In genomic region chr16:3743503-3744185, GRCm38 (mm10) we compare ENCODE assay signal across 8 mouse cellular contexts. TPM values are rescaled to one million over a fixed set of nuclear protein-coding genes. Genes with fewer than 3 reads are reported as not detected.
DNase-seq lines count a peak whose midpoint lies in the region; ATAC-seq and TF ChIP-seq lines count a peak whose summit lies in the region.

Gene Zfp263, plus strand, starts transcription at chr16:3744093.

- peak; percentile 85 to 86 for DNase-seq in CD8-positive naive resting alpha-beta T cell, adult 2 months (ENCODE audit: low read depth in 2 of 2, low spot score in 2 of 2)
- DNase-seq in c-Kit-positive CD71-negative TER-119-negative erythroid progenitor cells, embryonic 14.5 days (ENCODE audit: low read depth): peak; percentile 94
- DNase-seq in forebrain, embryonic 10.5 days (ENCODE audit: extremely low spot score, low spot score): peak; percentile 96
- DNase-seq in kidney, postnatal 25 days: peak; percentile 93 to 98
- peak; percentile 97 for DNase-seq in liver, embryonic 14.5 days (ENCODE audit: low read depth in 3 of 3, low spot score in 3 of 3)
- DNase-seq in telencephalon, adult 2 months (ENCODE audit: low read depth, low spot score): peak; percentile 99

- H3K27ac ChIP-seq in forebrain, embryonic 10.5 days: peak within 1 kb of the TSS; percentile 90
- H3K27ac ChIP-seq in heart, embryonic 15.5 days: peak within 1 kb of the TSS; percentile 93
- H3K27ac ChIP-seq in liver, embryonic 14.5 days: peak within 1 kb of the TSS; percentile 72
- H3K27ac ChIP-seq in neural tube, embryonic 12.5 days: peak within 1 kb of the TSS; percentile 57; the same call in 1 of the 2 replicates

- peaks cover 24% of the 10 kb centered on the region for H3K4me1 ChIP-seq in forebrain, embryonic 10.5 days
- H3K4me1 ChIP-seq in heart, embryonic 15.5 days (replicated peaks): peaks cover 23% of the 10 kb centered on the region
- H3K4me1 ChIP-seq in liver, embryonic 14.5 days (replicated peaks; ENCODE audit: control insufficient read depth in 2 of 2, insufficient read depth in 2 of 2, low read length in 1 of 2): peaks cover 13 to 18% of the 10 kb centered on the region in 2 experiments
- H3K4me1 ChIP-seq in neural tube, embryonic 12.5 days: peaks cover 20% of the 10 kb centered on the region

- peak within 1 kb of the TSS; percentile 81 for H3K9ac ChIP-seq in heart, embryonic 15.5 days
- peak within 1 kb of the TSS; percentile 75 for H3K9ac ChIP-seq in liver, embryonic 14.5 days (replicated peaks)
- H3K9ac ChIP-seq in neural tube, embryonic 12.5 days: peak within 1 kb of the TSS; percentile 80

- peak within 1 kb of the TSS; percentile 79 for H3K4me3 ChIP-seq in forebrain, embryonic 10.5 days
- H3K4me3 ChIP-seq in heart, embryonic 15.5 days: peak within 1 kb of the TSS; percentile 88
- peak within 1 kb of the TSS; percentile 86 to 89 for H3K4me3 ChIP-seq in liver, embryonic 14.5 days (ENCODE audit: insufficient read depth in 1 of 2, low read depth in 2 of 2, low read length in 2 of 2)
- H3K4me3 ChIP-seq in neural tube, embryonic 12.5 days: peak within 1 kb of the TSS; percentile 79

- H3K9me3 ChIP-seq in forebrain, embryonic 10.5 days: peaks cover 15% of the 10 kb centered on the region
- peaks cover 2% of the 10 kb centered on the region; the same call in 1 of the 2 replicates for H3K9me3 ChIP-seq in heart, embryonic 15.5 days (replicated peaks)
- peaks cover under 1% of the 10 kb centered on the region for H3K9me3 ChIP-seq in liver, embryonic 14.5 days (ENCODE audit: control insufficient read depth, low read length)
- H3K9me3 ChIP-seq in neural tube, embryonic 12.5 days: peaks cover 9% of the 10 kb centered on the region

- peaks cover 30% of the 10 kb centered on the region for H3K36me3 ChIP-seq in forebrain, embryonic 10.5 days (replicated peaks)
- peaks cover 31% of the 10 kb centered on the region for H3K36me3 ChIP-seq in heart, embryonic 15.5 days
- peaks cover 12% of the 10 kb centered on the region for H3K36me3 ChIP-seq in liver, embryonic 14.5 days (replicated peaks; ENCODE audit: control insufficient read depth, insufficient read depth, low read depth)
- peaks cover 27% of the 10 kb centered on the region for H3K36me3 ChIP-seq in neural tube, embryonic 12.5 days

- H3K27me3 ChIP-seq in forebrain, embryonic 10.5 days (ENCODE audit: poor library complexity, severe bottlenecking): no peaks in the 10 kb centered on the region
- H3K27me3 ChIP-seq in heart, embryonic 15.5 days: no peaks in the 10 kb centered on the region
- H3K27me3 ChIP-seq in liver, embryonic 14.5 days (ENCODE audit: control insufficient read depth, insufficient read depth, low read length): no peaks in the 10 kb centered on the region
- H3K27me3 ChIP-seq in neural tube, embryonic 12.5 days (replicated peaks): no peaks in the 10 kb centered on the region

- peak; percentile 98 for ATAC-seq in heart, embryonic 15.5 days (replicated peaks; ENCODE audit: insufficient number of reproducible peaks, insufficient read depth, low FRiP score, low read depth)
- ATAC-seq in liver, embryonic 14.5 days (ENCODE audit: insufficient read depth): peak; percentile 96
- peak; percentile 98 for ATAC-seq in neural tube, embryonic 12.5 days (ENCODE audit: low FRiP score, low read depth)

- WGBS in forebrain, embryonic 10.5 days: under 1% methylated on average over 42 of the region's 42 CpGs
- under 1% methylated on average over 42 of the region's 42 CpGs for WGBS in heart, embryonic 15.5 days
- under 1% methylated on average over 42 of the region's 42 CpGs for WGBS in liver, embryonic 14.5 days (ENCODE audit: insufficient replicate concordance)
- WGBS in neural tube, embryonic 12.5 days: under 1% methylated on average over 42 of the region's 42 CpGs

- TF ChIP-seq EP300 in liver, embryonic 14.5 days (IDR thresholded peaks at IDR 0.05; ENCODE audit: low read depth): no peak

- no peak for TF ChIP-seq CTCF in liver, embryonic 14.5 days (IDR thresholded peaks at IDR 0.05; ENCODE audit: low read depth)

- H3K4me2 ChIP-seq in heart, embryonic 15.5 days: peak within 1 kb of the TSS; percentile 91
- H3K4me2 ChIP-seq in liver, embryonic 14.5 days (ENCODE audit: low read depth): peak within 1 kb of the TSS; percentile 76
- peak within 1 kb of the TSS; percentile 90 for H3K4me2 ChIP-seq in neural tube, embryonic 12.5 days (replicated peaks)

RNA-seq across cellular contexts. Expression of gene Zfp263, which starts in this region (rescaled TPM):
- polyA plus RNA-seq in forebrain, embryonic 10.5 days (2016; fragmentation: Nextera tagmentation; extraction: Ambion mirVana): 48.5 and 48.7 TPM in 2 replicates
- 26.5 and 33.1 TPM in 2 replicates for polyA plus RNA-seq in heart, embryonic 15.5 days (2015; fragmentation: Nextera tagmentation; extraction: Ambion mirVana)
- polyA plus RNA-seq in liver, embryonic 14.5 days (2012; rRNA removed): 2.8 and 4.8 TPM in 2 replicates
- polyA plus RNA-seq in liver, embryonic 14.5 days (2014; fragmentation: Nextera tagmentation; extraction: Ambion mirVana): 4.5 and 6.8 TPM in 2 replicates
- 51.9 and 54.7 TPM in 2 replicates for polyA plus RNA-seq in neural tube, embryonic 12.5 days (2016; fragmentation: Nextera tagmentation; extraction: Ambion mirVana)

Comparison
In these comparisons a context has a peak if more than half of its experiments do, and no peak if none do; other contexts are left out.
1. Peak in every context shown above with its lines: DNase-seq, ATAC-seq, H3K4me3 ChIP-seq and H3K27ac ChIP-seq.